Mouse (Mus musculus) frontal cortex, postnatal 25 days (tissue): ENCODE results near the gene Map7d3.

Source experiments
- DNase-seq, 2 experiments: peaks; one replicate each; pipeline ENCODE4 v3.0.0; 2022; ENCODE audit warnings: low spot score in 2 of 2

Map7d3 gene

DNA sequence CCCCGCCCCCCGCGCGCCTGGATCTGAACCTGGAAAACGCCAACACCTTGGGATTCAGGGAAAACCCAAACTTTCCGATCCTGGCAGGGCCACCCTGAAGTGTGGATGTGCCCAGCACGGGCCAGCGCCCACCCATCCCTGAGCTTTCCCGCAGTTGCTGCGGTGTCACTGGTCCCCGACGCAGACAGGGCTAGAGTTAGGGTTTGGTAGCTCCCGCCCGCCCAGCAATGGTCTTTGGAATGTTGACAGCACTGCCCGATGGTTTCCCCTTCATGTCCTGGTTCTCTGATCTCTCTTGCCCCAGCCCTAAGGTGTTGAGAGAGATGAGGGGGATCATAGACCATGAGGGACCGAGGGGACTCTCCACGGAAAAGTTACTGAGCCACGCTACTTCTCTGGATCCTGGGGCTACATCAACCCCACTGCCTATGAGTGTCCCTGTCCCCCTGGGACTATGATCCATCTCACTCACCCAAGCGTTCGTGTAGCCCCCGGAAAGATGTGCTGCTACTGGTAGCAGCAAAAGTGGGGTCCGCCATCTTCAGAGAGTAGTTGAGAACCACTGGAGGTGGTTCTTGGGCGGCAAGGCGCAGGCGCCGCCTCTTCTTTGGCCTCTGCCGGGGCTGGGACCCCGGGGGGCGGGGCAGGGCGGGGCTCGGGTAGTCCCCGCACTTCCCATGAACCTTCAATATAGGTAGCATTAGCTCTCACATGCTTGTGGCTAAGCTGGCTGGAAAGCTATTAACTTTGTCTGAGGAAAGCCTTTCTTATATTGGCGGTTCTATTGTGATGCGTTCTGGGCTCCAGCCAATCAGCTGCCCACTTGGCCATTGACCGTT is at the start of gene Map7d3:
TSS of gene Map7d3 (minus strand) at position 562 of the 839 bp plus-strand sequence.
- no peak for DNase-seq

DNA sequence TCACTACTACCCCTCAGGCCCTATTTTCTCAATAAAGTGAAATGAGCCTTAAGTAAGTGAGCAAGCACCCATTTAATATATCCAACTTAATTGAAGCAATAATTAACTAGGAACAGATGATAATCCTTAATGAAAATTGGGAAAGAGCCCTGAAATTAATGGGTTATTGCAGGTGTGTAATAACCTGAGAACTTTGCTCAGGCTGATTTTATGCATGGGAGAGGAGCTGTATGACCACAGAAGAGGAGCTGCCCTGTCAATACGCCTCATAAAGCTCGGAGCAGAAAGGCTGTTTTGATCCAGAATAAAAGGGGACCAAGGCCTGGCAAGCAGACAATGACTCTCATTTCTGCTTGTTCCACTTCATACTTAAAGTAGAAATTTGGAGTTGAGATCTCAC is 47.7 kb upstream of the Map7d3 start, which contains the start of gene Adgrg4:
TSS of gene Adgrg4 (plus strand) at position 301 of the 400 bp plus-strand sequence.
- no peak for DNase-seq

DNA sequence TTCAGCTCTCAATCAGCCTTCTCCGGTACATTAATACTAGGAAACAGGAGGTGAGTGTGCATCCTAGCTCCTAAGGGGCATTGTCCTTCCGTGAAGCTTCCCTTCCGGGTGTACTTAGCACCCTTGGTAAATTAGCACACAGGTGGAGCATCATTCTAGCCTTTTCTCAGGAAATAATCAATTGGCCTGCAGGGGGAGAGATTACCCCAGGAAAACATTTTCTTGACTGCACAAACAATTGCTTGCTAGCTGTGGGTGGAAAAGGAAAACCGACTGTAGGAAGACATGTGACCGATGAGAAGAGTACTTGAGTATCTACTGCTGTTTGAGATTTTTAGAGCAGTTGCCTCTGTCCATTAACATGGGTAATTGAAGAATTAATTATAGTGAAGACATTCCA is 19.1 kb upstream of the Map7d3 start:
- DNase-seq = no peak

DNA sequence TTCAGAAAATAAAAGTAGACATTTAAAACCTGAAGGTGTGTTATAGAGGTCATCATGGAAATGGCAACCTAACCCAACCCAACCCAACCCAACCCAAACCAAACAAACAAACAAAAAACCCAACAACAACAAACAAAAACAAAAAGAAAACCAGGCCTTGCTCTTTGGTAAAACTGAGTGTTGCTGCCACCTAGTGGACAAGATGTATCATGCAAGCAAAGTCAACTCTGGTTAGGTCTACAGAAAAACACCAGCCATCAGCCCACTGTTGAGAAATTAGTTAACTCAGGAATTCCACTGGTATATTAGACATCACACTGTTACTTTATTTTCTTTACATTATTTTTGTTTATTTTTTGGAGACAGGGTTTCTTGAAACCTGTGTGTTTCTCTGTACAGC is 17.2 kb upstream of the Map7d3 start:
- DNase-seq = no peak

DNA sequence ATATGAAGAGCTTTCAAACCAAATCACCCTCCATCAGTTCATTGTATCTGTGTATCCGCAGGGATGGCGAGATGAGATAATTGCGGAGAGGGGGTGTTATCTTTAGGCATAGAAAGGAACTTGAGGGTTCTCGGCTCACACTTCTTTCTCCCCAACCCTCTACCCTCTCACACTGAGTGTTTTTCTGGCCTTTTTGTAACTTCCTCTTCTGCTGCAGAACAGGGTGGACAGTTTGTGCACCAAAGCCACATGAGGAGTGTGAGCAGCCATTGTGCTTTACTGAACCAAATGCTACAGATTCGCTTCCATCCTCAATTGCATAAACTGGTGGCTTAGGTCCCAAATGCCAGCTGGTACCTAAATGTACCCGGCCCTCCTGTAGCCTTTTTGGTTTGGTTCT is 13.7 kb upstream of the Map7d3 start:
- DNase-seq = no peak

DNA sequence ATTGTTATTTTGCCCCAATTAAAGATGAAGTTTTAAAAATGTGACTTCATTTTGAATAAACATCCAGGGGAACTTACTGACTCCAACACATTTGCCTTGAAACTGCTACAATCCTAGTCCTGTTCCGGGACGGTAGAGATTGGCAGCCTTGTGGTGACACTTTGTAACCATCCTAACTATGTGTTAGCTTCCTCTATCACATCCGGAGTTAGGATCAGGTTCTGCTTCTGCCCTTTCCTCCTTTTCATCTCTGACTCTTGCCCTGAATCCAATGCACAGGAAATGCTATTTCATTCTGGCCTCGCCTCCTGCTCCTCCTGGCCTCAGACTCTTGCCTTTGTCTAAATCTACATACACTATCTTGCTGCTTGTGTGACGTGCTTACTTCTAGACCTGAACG is 5.4 kb upstream of the Map7d3 start:
- no peak for DNase-seq

DNA sequence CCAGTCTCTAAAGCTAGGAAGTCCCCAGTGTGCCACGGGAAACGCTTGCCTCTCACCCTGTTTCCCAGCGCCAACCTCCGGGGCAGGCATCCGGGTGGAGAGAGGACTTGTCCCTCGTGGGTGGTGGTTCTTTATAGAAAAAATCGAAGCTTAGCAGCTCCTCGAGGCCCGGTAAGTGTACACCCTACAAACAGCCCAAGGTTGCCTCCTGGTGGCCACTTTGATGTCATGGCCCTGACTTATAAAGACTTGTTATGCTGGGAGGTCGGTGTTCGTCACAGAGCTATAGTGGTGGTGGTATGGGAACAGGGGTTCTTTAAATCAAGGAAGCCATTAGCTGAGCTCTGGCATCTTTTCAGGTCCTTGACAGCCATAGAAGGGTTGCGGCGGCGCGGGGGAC is 30.9 kb downstream of the Map7d3 start:
- peak; percentile 19 to 36 for DNase-seq

DNA sequence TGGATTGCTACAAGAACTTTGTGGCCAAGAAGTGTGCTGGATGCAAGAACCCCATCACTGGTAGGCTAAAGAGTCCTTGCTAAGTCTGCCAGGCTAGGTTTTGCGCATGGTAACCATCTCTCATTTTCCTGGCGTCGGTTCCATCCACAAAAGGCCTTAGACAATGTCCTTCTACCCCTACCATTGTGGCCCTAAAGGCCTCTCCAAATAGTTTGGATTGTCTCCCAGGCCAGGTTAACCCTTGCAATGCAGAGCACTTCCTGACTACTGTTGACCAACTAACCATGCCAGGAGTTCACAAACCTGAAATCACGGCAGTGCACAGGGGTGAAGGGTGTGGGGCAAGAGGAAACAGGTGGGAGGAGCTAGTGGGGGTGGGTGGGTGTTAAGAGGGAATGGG is 31.5 kb downstream of the Map7d3 start:
- DNase-seq = no peak

DNA sequence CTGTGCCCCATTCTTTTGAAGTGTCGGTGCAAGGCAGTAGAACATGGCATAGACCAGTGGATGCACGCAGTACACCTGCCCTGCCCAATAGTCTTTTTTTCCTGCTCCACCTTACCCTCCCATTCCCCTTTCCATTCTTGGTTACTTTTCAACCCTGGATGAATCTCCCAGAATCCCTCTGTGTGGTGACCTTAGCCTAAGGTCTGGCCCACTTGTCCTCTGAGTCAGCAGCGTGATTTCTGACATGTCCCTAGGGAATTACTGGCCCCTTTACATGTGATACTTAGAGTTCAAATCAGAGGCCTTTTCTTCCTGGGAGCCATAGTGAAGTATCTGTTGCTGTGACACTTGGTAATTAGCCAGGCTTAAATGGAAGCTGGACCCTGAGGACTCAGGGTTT is 34.6 kb downstream of the Map7d3 start:
- no peak for DNase-seq

DNA sequence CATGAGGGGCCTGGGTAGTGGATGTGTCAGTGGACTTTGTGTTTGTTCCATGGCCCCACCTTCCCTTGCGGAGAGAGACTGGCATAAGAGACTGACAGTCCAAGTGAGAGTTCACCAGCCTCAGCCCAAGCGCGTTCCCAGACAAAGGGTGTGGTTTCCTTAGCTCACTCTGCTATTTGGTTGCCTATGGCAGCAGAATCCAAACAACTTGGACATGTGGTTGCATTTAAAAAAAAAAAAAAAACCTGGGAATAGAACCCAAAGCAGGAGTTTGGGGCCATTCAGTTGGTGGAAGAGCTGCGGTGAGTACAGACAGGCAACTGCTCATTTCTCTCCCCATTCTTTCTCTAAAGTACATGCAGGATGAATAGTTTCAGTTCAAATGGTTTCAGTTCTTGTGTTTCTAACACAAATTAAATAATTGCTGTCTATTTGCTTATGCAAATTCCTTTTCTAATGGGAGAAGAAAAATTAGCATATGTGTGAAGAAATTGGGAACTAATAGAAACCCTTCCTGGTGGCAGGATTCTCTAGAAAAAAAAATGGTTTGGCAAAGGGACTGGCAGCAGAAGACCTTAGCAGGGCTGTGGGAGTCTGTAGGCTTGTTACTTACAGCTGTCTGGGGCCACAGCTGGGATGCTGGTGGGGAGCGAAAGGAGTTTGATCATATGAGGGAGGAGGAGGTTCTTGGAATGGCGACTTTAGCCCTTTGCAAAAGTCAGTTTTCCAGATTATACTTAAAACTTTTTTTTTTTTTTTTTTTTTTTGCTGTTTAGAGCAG is 35.7 kb downstream of the Map7d3 start:
- DNase-seq = no peak

DNA sequence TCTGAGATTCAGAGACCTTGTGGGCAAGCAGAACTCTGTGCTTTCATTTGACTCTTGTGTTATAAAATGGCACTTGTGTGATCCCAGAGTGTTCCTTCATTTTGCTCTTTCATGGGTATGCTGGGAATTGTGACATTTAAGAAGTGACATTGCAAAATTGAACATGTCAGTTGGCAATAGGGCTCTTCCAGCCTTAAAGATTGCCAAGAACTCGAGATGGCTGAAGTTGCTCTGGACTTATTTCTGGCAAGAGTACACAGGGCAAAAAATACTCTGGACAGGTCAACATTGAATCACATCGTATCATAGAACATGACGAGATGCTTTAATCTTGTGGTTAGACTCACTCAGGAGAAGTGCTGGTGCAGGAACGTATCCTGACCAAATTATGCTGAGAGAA is 48.8 kb downstream of the Map7d3 start:
- no peak for DNase-seq

DNA sequence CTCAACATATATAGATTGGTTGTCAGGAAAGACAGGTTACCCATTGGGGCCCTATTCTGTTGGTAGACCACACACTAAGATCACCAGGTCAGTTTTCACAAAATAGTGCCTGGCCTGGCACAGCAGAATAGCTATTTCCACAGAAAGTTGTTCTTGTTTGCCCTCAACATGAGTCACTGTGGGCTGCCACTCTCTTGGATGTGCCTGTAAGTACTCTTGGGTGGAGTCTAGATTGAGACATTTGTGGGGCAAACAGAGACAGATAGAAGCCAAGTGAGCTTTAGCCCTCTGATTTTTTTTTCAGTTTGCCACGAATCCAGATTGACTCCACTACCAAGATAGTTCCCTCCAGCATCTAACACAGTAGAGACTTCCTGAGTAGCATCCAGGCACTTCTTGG is 50.4 kb downstream of the Map7d3 start:
- no peak for DNase-seq

DNA sequence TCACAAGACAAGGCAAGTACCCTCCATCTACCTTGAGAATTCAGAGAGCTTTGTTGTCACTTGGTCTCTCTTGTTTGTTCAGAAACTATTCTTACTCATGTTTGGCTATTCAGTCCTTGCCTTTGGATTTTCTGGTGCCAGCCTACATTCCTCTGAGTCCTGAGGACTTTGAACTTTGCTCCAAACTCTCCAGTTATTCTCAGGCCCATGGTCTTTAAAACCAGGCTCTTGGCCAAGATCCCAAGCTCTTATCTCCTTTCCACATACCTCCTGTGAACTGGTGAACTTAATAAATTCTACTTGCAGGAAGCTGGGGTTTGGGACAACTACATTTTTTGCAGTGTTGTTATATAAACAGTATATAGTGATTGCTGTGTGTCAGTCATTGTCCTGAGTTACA is 52.3 kb downstream of the Map7d3 start:
- DNase-seq = no peak

DNA sequence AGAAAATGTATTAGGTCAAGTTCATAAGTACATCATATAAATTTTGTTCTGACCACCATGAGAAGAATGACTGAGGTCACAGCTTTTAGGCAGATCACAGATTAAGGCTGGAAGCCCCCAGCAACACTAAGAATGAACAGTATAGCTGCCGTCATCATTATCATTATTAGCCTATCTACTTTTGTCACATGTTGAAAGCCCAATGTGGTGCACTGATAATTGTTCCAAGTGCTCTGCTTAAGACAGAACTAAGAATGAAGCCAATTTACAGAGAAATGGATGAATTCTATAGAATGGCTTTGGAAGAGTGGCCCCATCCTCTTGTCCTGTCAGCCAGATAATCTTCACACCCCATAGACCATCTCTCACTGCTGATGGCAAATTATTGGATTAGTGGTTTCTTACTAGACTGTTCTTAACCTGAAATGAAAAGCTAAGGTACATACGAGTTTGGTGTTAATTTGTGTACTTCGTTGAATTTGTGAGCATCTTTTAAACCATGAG is 61.8 kb downstream of the Map7d3 start:
- DNase-seq = no peak

DNA sequence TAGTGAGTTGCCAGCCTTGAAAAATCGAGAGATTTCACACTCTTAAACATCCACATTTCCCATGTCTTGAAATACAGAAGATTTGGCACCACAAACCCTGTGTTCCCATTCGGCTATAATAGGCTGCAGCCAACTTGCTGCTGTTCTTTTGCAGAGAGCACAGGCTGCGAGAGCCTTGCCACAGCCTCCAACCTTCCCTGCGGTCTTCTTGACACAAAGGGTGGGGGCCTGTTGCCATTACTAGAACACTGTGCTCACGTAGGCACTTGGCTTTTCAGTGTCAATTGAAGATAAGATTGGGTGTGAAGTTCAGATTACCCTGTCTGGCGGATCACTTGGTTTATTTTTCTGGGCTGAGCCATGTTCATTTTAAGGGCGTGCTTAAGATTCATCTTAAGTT is 65.8 kb downstream of the Map7d3 start:
- no peak for DNase-seq

DNA sequence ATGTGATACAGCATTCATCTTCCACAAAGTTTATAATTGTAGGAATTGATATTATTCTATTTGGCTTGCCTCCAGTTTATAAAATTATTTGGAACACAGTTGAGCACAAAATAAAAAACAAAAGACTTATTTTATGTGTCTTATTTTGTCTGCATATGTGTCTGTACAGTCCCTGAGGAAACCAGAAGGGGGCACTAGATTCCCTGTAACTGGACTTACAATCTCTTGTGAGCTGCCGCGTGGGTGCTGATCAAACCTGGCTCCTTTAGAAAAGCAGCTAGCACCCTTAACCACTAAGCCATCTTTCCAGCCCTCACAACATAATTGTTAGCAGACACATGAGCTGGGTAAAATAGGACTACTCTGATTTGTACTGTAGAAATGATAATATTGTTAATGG is 66.5 kb downstream of the Map7d3 start:
- no peak for DNase-seq

DNA sequence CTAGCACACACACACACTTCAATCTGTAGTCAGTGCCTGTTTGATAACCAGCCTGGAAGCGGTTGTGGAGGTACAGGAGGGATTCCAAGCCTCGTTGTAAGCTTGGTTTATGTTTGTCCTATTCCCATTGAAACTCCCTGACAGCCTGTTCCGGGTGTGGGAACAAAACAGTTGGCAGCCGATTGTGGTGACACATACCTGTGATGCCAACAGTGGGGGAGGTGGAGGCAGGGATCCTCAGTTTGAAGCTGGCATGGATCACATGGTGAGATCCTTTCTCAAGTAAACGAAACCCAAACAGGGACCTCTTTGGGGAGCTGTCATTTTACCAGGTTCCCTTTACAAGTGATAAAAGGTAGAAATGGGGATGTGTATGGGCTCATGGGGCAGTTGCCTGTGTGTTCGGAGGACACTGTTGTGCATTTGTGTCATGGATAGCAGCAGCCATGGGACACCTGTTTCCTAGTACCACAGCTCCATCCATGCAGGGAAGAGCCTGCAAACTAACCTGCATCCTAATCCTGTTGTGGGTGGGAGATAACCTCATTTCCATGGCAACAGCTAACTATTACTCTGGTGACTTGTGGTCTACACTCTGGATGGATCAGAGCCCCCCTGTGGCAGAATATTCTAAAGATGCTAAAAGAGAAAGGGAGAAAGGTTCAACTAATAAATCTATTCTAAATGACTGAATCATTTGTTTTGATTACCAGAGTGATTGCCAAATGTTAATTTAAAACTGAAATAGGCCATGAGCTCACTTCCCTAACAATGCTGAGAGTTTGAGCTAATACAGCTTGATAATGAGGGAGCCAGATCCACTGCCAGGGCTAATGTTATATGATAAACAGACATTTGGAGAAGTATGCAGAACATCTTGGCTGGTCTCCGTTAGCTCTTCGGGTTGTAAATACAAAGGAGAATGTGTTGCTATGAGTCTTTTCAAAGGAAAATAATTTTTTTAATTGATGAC is 68.5 kb downstream of the Map7d3 start:
- peak in 1 of 2 experiments; percentile 4 for DNase-seq

DNA sequence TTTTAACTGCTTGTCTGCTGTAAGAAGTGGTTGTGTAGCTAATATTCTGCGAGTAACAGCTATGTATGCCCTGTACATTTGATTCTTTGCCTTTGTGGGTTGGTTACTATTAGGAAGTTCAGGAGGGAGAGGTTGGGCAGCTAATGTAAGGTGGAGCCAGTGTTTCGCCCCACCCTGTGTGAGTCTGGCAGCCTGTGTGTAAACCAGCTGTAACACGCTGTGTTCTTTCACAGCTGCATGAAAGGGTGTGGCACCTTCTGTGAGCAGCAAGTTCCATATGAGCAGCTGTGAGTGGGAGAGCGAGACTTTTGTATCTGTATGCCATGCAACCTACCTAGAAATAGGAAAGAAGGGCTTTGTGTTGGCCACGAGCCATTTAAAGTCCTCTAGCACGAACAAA is 70.0 kb downstream of the Map7d3 start:
- DNase-seq = no peak

DNA sequence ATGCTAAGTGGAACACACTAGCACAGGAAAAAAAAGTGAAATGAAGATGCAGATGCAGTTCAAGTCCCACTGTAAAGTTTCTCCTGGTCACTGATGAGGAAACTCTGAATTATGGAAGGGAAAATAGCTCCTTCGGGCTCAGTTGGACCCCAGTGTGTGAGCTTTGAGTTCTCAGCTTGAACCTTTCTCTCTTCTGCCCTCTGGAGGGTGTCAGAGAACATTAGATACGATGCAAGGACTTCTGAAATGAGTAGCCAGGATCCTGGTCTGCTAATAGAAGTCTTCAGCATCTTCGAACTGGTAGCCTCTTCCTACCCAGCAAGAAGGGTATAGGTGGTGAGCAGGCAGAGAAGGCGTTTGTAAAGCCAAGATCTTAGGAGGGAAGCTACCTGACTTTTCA is 70.6 kb downstream of the Map7d3 start:
- no peak for DNase-seq
